Mouse (Mus musculus) heart, adult 11 months (tissue): ENCODE measurements around the gene Ldlrad3.

Experiments
- DNase-seq: peaks from one replicate; pipeline ENCODE4 v3.0.0; 2022

The Ldlrad3 gene

GRCm38 (mm10) chr2:102032713-102033343, 153.4 kb downstream of the Ldlrad3 start:
- DNase-seq: no peak

GRCm38 (mm10) chr2:102030652-102031051, 155.5 kb downstream of the Ldlrad3 start:
- peak; percentile 95 for DNase-seq

- DNase-seq: peak; percentile 90
Measured at GRCm38 (mm10) chr2:102030152-102030551, 156.0 kb downstream of the Ldlrad3 start.

- no peak for DNase-seq
Measured at GRCm38 (mm10) chr2:102029682-102030081, 156.5 kb downstream of the Ldlrad3 start.

GRCm38 (mm10) chr2:102027265-102027664, 158.9 kb downstream of the Ldlrad3 start:
- DNase-seq: no peak

- DNase-seq: no peak
Measured at GRCm38 (mm10) chr2:102026156-102026555, 160.0 kb downstream of the Ldlrad3 start.

GRCm38 (mm10) chr2:102024483-102024882, 161.7 kb downstream of the Ldlrad3 start:
- DNase-seq: no peak

GRCm38 (mm10) chr2:102021371-102022084, 164.7 kb downstream of the Ldlrad3 start:
- no peak for DNase-seq

GRCm38 (mm10) chr2:102020546-102020945, 165.6 kb downstream of the Ldlrad3 start:
- no peak for DNase-seq

GRCm38 (mm10) chr2:102014538-102015113, 171.6 kb downstream of the Ldlrad3 start:
- DNase-seq: no peak

GRCm38 (mm10) chr2:102011311-102011975, 174.7 kb downstream of the Ldlrad3 start:
- DNase-seq: no peak

- no peak for DNase-seq
Measured at GRCm38 (mm10) chr2:102009766-102010265, 176.4 kb downstream of the Ldlrad3 start.

- peak; percentile 92 for DNase-seq
Measured at GRCm38 (mm10) chr2:102006143-102006542, 180.0 kb downstream of the Ldlrad3 start.

GRCm38 (mm10) chr2:102005377-102006007, 180.7 kb downstream of the Ldlrad3 start:
- no peak for DNase-seq

- no peak for DNase-seq
Measured at GRCm38 (mm10) chr2:102003776-102004264, 182.4 kb downstream of the Ldlrad3 start.

GRCm38 (mm10) chr2:102002974-102003775, 183.0 kb downstream of the Ldlrad3 start:
- DNase-seq: peak; percentile 90

GRCm38 (mm10) chr2:102002408-102002973, 183.7 kb downstream of the Ldlrad3 start:
- DNase-seq: no peak

- DNase-seq: no peak
Measured at GRCm38 (mm10) chr2:102001661-102002060, 184.5 kb downstream of the Ldlrad3 start.

- no peak for DNase-seq
Measured at GRCm38 (mm10) chr2:101998911-101999572, 187.1 kb downstream of the Ldlrad3 start.

- DNase-seq: no peak
Measured at GRCm38 (mm10) chr2:101997013-101997412, 189.2 kb downstream of the Ldlrad3 start.
